Mouse (Mus musculus) 3134 (cell line): Measurements from ENCODE around the gene Impg2.

Experiments
- DNase-seq: peaks from one replicate; pipeline ENCODE4 v3.0.0-alpha.2; 2011; ENCODE audit warnings: low spot score; ENCODE audit not compliant: insufficient read length; ENCODE audit errors: extremely low read depth

Gene Impg2

DNA sequence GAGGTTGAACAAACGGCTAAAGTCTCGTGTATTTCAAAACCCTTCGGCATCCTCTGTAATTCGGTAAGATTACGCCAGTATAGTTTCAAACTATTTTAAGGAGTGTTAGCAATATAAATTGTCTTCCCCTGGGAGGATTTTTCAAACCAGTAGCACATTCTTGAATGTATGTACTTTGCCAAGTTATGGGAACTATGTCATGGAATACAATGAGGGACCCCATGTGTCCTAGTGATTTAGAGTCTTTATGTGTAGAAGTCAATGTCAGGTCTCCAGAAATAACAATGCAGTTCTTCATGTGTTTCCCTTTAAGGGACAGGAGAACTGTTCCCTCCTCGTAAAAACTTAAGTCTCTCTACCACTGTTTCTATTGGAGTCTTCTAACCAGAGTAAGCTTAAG, 94.1 kb downstream of the Impg2 start:
- no peak for DNase-seq

DNA sequence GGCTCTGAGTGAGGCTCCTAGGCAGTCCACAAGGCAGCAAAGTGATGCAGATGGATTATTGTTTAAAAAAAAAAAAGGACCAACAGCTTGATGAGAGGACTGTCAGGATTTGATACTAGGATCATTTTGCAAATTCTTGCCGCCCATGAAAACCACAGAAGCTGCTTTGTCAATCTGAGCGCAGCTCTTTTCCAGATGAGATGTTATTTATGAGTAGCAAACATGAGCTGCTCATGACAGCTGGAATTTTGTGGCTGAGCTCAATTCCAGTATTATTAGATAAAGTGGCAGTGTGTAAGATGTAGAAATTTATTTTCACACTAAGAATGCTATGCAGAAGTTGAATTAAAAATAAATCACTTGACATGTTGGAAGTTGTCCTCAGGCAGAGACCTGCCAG, 94.7 kb downstream of the Impg2 start:
- no peak for DNase-seq

GRCm38 (mm10) chr16:56302996-56303395, 98.9 kb downstream of the Impg2 start:
- DNase-seq = no peak

DNA sequence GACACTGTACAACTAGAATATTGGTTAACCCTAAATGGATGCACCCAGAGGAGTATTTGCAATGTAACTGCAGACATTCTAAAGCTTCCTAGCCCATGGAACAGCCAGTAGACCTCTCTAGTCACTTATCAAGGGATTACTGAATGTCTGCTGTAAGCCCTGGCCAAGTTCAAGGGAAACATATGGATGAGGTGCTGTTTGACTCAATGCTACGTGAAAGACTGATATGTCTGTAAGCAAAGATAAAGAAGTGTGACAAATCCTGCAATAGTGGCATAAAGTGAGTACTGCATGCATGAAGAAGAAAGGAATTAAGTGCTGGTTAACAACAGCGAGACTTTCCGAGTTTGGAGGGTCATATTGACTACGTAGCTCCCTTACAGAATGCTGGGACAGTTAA, 100.1 kb downstream of the Impg2 start:
- DNase-seq = no peak

- no peak for DNase-seq
Observed at GRCm38 (mm10) chr16:56307575-56307974, 103.5 kb downstream of the Impg2 start.

GRCm38 (mm10) chr16:56311291-56311690, 107.2 kb downstream of the Impg2 start:
- no peak for DNase-seq
